Mouse (Mus musculus) lung, postnatal 0 days (tissue): ENCODE measurements at regions not wholly inside any gene's neighbourhood (a gene's known extent, or its start where the extent isn't known, plus 50 kb on each side); places are given as distances from the start of the nearest gene placed in this dataset.

Experiments
- CTCF ChIP-seq: IDR thresholded peaks from 2 replicates; pipeline ENCODE4 v1.5.1; 2016; ENCODE audit warnings: antibody characterized with exemption, mild to moderate bottlenecking
- EP300 ChIP-seq: IDR thresholded peaks from 2 replicates; pipeline ENCODE4 v1.6.1; 2016; ENCODE audit warnings: antibody characterized with exemption, mild to moderate bottlenecking, control low read depth

DNA sequence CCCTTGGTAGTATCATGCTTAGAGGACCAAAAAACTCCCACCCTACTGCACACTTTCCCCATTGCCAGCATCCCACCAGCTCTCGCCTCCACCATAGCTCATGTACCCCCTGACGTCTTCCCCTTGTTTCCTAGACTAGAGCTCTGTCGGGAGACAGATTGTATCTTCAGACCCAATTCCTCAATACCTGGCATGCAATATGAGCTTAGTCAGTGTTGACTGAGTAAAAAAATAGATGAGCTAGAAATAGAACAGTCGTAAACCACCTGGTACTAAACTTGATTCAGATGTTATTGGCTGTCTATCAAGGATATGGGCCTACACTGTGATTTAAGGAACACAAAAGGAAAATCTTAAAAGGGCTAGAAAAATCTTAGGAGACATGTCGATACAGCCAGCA lies 215.1 kb upstream of the Noct start:
- TF ChIP-seq EP300 (no peak), CTCF (no peak)
